Mouse (Mus musculus): Measurements from ENCODE around the gene Gpr171.

DNA sequence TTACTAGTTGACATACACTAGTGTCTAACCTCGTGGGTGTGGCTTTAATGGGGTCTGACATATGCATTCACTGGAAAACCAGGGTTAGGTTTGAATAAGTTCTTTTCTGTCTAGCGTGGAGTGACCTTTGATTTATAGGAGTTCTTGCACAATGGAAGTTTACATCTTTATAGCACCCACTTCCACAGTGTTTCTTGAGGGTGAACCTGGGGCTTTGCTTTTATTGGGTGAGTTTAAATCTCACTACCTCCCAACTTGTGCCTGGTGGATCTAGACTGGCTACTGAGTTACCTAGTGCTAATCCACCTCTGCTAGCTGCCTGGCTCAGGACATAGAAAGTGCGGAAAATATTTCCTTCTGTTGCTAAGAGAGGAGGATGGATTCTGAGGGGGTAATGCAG is 10.3 kb upstream of the Gpr171 start:
- no peak for TF ChIP-seq CTCF (IDR thresholded peaks at IDR 0.05; ENCODE audit: borderline replicate concordance, extremely low read depth, insufficient read depth, insufficient read length)
- no peak for TF ChIP-seq POLR2A (IDR thresholded peaks at IDR 0.05; ENCODE audit: borderline replicate concordance, extremely low read depth, insufficient read depth, insufficient read length, poor library complexity, severe bottlenecking)
